Mouse (Mus musculus): Measurements from ENCODE around the gene 1700037H04Rik.

DNA sequence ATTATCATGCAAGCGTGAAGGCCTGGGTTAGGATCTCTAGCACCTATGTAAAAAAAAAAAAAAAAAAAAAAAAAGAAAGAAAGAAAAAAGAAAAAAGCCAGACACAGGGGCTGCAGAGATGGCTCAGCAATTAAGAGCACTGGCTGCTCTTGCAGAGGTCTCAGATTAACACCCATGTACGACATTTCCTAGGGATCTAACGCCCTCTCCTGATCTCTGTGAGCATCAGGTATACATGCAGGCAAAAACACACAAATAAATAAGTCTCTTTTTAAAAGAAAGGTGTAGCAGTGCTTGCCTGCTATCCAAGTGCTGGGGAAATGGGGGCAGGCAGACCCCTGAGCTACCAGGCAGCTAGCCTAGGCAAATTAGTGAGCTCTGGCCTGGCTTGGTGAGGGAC, 58.4 kb downstream of the 1700037H04Rik start:
- no peak for TF ChIP-seq CTCF (IDR thresholded peaks at IDR 0.05; ENCODE audit: insufficient read depth, low read length)
- no peak for TF ChIP-seq POLR2A (IDR thresholded peaks at IDR 0.05; ENCODE audit: borderline replicate concordance, extremely low read depth, low read depth, low read length)

Data from lung, adult 2 months (tissue).